Mouse (Mus musculus) spleen, postnatal 14 days (tissue): ENCODE measurements at regions not wholly inside any gene's neighbourhood (a gene's known extent, or its start where the extent isn't known, plus 50 kb on each side); places are given as distances from the start of the nearest gene placed in this dataset.
"Not testable (repeated sequence)": the region's sequence is repeated elsewhere in the genome, so short reads cannot be mapped to it uniquely, and the experiment has no call there.

Experiments
- DNase-seq, 2 experiments: peaks; one replicate each; pipeline ENCODE4 v3.0.0; 2021 to 2022; ENCODE audit warnings: low spot score in 2 of 2

- DNase-seq = not testable (repeated sequence)
Observed at GRCm38 (mm10) chr10:22460386-22460785, 100.0 kb downstream of the Raet1d start.

DNA sequence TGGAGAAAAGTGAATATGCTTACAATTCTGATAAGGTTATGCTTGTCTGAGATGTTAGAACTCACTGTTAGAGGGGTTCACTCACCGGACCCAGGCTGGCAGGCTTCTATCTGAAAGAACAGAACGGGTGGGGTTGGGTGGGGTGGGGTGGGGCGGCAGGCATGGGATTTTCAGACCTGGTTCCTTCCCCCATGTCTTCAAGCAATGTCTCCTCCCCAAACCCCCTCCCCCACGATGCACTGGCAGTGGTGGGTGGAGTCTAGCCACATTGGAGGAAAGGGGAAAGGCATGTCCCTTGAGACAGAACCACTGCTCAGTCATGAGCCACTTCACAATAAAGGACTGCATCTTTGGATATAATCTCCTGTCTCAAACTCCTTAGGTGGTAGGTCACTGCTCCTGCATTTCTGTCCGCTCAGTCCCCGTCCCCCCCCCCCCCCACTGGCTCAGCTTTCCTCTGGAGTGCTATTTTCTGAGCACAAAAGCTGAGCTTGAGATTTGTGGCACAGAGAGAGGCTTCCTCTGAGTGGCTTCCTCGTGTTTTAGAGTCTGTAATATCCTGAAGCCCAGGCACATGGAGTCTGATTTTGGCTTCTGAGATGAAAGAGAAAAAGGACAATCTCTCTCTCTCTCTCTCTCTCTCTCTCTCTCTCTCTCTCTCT lies 100.6 kb downstream of the Raet1d start:
- DNase-seq = not testable (repeated sequence)

DNA sequence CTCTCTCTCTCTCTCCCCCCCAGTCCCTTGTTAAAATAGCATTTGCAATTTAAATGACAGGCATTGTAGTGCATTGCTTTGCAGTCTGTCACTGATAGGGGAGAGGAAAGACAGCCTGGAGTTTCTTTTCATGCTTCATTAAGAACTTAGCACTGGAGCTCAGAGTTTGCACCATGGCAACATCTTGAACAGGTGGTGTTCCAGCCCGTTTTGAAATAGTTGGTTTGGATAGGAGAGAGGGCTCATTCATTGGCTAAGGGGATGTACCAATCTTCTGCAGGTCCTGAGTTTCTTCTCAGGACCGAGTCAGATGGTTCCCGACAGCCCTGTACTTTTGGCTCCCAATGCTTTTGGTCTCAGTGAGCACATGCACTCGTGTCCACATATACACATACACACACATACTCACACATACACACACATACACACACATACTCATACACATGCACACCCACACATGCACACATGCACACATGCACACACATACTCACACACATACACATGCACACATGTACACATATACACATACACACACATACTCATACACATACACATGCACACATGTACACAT lies 101.2 kb downstream of the Raet1d start:
- not testable (repeated sequence) for DNase-seq

DNA sequence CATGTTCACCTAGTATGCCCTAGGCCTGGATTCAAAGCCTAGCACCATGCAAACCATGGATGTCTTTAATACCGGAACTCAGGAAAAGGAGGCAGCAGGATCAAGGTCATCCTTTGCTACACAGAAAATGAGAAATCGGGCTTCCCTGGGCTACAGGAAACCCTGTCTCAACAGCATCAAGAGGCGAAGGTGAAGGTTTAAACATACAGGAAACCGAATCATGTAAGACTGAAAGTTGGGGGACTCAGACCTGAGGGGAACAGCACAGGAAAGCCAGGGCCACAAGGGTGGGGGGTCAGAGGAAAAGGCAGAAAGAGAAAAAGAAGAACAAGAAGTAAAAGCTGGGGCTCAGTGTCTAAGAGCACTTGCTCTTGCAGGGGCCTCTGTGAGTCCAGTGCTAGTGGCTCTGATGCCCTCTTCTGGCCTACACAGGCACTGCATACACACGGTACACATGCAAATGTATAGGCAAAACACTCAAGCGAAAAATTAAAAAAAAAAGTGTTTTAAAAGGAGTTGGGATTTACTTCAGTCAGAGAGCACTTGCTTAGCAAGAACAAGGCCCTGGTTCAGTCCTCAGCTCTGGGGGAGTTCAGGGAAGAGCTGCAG lies 111.5 kb downstream of the Raet1d start:
- peak in 1 of 2 experiments; percentile 9 for DNase-seq

DNA sequence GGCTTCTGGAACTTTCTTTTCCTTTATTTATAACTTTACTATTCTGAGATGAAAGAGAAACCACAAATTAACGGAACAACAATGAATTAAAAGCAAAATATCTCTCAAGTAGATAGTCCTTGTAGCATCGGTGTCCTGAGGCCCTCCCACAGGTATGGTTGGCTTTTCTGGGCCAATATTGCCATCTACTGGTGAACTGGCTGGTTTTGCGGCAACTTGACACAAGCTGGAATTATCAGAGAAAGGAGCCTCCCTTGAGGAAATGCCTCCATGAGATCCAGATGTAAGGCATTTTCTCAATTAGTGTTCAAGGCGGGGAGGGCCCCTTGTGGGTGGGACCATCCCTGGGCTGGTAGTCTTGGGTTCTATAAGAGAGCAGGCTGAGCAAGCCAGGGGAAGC lies 119.5 kb downstream of the Raet1d start:
- peak in 1 of 2 experiments; percentile 3 for DNase-seq

GRCm38 (mm10) chr10:22487071-22487470 lies 126.7 kb downstream of the Raet1d start:
- not testable (repeated sequence) for DNase-seq

- DNase-seq = not testable (repeated sequence)
Observed at GRCm38 (mm10) chr10:22491806-22492347, 131.5 kb downstream of the Raet1d start.

GRCm38 (mm10) chr10:22495975-22496496 lies 135.7 kb downstream of the Raet1d start:
- DNase-seq = no peak
